Mouse (Mus musculus): ENCODE measurements around the gene Elk1.
A peak's percentile ranks its signal among the peaks of the same experiment; 100 is the strongest.

Gene Elk1

GRCm38 (mm10) chrX:20950191-20950880 lies at the start of gene Elk1:
Gene Elk1, minus strand, starts transcription at chrX:20950608.
- peak; percentile 54 to 63 for DNase-seq (ENCODE audit: low spot score in 2 of 2)

GRCm38 (mm10) chrX:20980901-20981300 lies 30.5 kb upstream of the Elk1 start:
- DNase-seq (ENCODE audit: low spot score in 2 of 2) = no peak

DNA sequence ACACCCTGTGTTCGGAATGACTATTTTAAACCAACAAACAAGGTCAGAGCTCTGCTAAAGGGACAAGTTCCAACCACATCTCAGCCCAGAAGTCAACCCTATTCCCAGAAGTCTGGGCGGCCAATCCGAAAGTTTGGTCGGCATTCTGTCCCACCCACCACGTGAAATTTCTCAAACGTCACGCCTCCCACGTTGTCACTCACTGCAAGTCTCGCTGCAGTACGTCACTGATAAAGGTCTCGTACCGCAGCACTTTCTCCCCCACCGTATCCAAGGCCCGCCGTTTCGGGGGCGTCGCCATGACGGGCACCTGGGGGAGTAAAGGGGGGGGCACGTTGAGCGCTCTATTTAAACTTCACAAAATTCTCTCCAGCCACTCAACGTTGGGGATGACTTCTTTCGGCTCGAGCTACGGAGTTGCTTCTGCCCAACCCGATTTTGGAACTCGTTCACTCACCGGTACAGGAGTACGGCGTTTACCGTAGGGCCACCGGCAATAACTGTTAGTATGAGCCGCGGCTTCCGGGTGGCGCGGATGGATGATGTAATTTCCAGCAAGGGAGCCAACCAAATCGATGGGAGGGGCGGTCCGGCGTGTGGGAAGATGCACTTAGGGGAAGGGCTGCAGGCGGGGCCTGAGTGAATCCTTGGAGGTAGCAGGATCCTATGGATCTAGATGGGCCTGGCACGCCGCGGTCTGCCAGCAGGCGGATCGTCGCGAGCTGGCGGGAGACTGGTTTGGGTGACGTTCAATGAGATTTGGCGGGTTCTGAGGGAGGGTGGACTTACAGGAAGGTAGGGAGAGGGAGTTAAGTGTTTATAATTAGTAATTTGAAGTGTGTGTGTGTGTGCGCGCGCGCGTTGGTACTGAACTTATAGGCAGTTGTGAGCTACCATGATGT lies 11.3 kb upstream of the Elk1 start, which contains the start of gene Uxt:
TSS of gene Uxt (minus strand) at position 541 of the 902 bp plus-strand sequence.
- DNase-seq (ENCODE audit: low spot score in 2 of 2) = peak; percentile 59 to 78

- DNase-seq (ENCODE audit: low spot score in 2 of 2) = peak; percentile 31 to 46
These were observed 4.4 kb downstream of the Elk1 start for GRCm38 (mm10) chrX:20946055-20946454.

- DNase-seq (ENCODE audit: low spot score in 2 of 2) = no peak
These were observed 18.4 kb downstream of the Elk1 start for GRCm38 (mm10) chrX:20931963-20932362.

DNA sequence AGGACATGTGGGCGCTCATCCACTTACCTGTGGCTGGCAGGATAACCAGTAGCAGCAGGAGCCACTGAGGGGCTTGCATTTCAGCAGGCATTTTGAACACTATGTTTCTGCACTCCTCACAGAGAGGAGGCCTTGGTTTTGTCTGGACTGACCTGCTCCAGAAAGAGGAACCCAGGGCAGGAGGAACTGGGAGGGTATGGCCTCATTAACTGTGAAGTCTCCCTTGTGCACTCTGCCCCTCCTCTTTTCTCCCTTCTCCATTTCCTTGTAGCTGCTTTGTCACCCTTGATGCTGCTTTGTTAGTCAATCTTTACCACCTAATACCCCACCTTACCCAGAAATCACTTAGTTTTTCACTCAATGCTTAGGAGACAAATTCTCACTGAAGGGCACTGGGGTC lies 19.0 kb downstream of the Elk1 start, which contains the start of gene Cfp:
TSS of gene Cfp (minus strand) at position 192 of the 400 bp plus-strand sequence.
- no peak for DNase-seq (ENCODE audit: low spot score in 2 of 2)

- no peak for DNase-seq (ENCODE audit: low spot score in 2 of 2)
These were observed 20.5 kb downstream of the Elk1 start for GRCm38 (mm10) chrX:20929859-20930258.

DNA sequence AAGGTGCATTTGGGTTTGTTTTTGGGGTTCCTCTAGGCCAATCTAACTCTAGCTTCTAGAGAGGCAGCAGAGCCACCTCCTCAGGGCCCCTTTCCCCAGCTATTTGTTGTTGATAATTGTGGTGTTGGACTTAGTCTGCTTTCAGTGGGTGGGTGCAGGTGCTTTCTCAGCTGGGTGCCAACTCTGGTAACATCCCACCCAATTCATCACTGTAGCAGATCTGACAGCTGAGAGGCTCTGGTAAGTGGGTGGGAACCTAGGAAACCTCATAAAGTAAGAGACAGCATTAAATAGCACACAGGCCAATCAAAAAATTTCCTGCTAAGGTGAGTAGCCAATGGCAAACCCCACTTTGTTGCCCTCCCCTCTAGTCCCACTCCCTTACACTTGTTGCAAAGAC lies 25.4 kb downstream of the Elk1 start:
- DNase-seq (ENCODE audit: low spot score in 2 of 2) = no peak

GRCm38 (mm10) chrX:20923506-20923905 lies 26.9 kb downstream of the Elk1 start:
- no peak for DNase-seq (ENCODE audit: low spot score in 2 of 2)

DNA sequence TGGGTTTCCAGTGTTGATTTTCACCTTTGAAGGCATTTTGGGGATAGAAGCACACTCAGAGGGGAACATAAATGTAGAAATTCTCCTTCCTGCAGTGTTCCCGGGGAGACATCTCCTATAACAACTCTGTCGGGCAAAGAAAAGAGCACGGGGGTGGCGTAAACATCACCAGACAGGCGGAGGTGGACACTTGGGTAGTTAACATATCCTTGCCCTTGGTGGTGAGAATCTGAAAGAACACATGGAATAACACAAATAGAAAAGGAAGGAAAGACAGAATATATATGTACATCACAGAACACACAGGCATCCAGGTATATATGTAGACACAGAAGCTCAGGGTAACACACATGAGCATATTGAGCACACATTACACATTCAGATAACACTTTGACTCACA lies 29.0 kb downstream of the Elk1 start:
- no peak for DNase-seq (ENCODE audit: low spot score in 2 of 2)

DNA sequence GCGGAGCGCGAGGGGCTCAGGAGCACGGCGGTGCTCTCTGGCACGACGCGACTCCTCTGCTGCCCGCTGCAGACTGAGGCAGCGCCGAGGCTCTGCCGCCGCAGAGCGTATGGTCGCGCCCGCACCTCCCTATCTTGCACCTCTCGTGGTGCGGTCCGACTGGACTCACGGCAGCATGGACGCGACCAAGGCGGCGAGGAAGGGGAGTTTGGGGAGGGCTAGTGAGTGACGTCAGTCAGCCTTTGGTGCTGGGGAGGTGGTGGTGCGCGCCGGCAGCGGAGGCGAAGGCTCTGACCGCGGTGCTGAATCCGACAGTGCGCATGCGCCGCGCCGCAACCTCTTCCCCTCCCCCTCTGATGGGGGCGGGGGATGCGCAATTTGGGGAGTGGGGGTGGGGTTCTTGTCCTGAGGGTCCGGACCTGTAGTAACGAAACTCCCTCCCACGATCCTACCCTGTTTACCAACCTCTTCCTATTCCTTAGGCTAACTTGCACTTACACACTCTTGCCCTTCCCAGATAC lies 29.5 kb downstream of the Elk1 start, which contains the start of gene Syn1:
TSS of gene Syn1 (minus strand) at position 161 of the 521 bp plus-strand sequence.
- DNase-seq (ENCODE audit: low spot score in 2 of 2) = peak; percentile 45 to 66

GRCm38 (mm10) chrX:20920249-20920843 lies 30.1 kb downstream of the Elk1 start:
- peak in 1 of 2 experiments; percentile 11 for DNase-seq (ENCODE audit: low spot score in 2 of 2)

- DNase-seq (ENCODE audit: low spot score in 2 of 2) = no peak
These were observed 35.3 kb downstream of the Elk1 start for GRCm38 (mm10) chrX:20915075-20915474.

DNA sequence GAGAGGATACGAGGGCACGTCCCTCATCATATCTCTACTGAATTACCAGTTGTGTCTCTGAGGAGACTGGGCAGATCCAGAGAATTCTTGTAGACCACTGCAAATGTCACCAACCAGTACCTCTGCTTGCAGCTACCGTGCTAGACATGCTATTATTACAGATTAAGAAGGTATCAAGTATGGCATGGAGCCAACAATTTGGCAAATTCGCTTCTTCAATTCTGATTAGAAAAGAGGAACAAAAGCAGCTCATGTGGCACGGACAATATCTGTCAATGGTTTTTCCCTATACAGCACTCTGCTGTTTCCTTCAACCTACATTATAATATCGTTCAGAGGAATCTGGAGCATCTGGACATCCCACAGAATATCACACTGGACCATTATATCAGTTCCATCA lies 36.7 kb downstream of the Elk1 start:
- no peak for DNase-seq (ENCODE audit: low spot score in 2 of 2)

GRCm38 (mm10) chrX:20910074-20910473 lies 40.3 kb downstream of the Elk1 start:
- no peak for DNase-seq (ENCODE audit: low spot score in 2 of 2)

Measured in frontal cortex, postnatal 25 days (tissue).